Mouse (Mus musculus) heart, postnatal 25 days (tissue): ENCODE measurements around the gene Mrps17. TPM values are rescaled to one million over a fixed set of nuclear protein-coding genes. Genes with fewer than 3 reads are reported as not detected.
"Not testable (repeated sequence)": the region's sequence is repeated elsewhere in the genome, so short reads cannot be mapped to it uniquely, and the experiment has no call there.

Experiments used
- DNase-seq: peaks from one replicate; pipeline ENCODE4 v3.0.0; 2022; ENCODE audit warnings: low spot score
- intact Hi-C: fragments of 180-260 bp; cut with DNase I; formaldehyde crosslinking; loops from one replicate; pipeline ENCODE4 v1.15.1; 2025
- total RNA-seq, 2 experiments: library from RNA; stranded (reverse); gene quantifications; 2 replicates each; pipeline ENCODE4 v1.2.3; 2021

Gene Mrps17
- 10 to 100 TPM; 78.7 to 99.2 TPM for total RNA-seq

- peak; percentile 87 for DNase-seq
- intact Hi-C loops: loop anchor here (1.0 kb wide), 1 partner anchor 9 kb away; no protein-coding TSS in a partner anchor
Measured at GRCm38 (mm10) chr5:129715326-129715861, at the start of gene Mrps17. Gene Mrps17 (plus strand): TSS chr5:129715497.

DNA sequence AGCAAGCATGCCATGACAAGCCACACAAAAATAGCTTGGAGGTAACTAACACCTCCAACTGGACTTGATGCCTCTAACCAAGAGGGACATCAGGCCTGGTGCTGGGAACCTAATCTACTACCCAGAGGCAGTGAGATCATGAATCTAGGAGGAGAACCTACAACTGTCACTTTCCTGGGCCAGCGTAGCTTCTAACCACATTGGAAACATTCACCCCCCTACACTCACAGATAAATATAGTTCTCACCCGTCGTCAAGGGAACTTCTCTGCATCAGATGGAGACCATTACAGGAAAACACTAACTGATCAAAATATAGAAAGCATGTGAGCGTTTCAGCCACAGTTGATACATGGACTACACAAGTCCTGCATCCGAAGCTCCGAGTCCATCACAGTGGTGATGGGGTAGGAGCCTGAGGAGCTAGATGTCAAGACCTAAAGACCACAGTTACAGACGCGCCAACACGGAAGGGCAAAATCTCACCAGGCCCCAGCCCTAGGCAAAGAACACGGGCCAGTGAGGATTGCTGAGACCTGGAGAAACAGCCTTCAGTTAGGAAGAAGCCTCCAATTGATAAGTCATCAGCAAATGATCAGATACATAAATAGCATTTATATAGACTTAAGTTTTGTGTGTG, 48.9 kb upstream of the Mrps17 start:
- DNase-seq: no peak
- intact Hi-C loops: no loop called here

- DNase-seq: no peak
- intact Hi-C loops: no loop called here
Measured at GRCm38 (mm10) chr5:129667851-129668250, 47.4 kb upstream of the Mrps17 start.

- intact Hi-C loops: loop anchor here (2.0 to 5.0 kb wide), 2 partner anchors 43 to 217 kb away; partner anchors contain the start of gene Chchd2
- no peak for DNase-seq
Measured at GRCm38 (mm10) chr5:129669453-129670035, 45.8 kb upstream of the Mrps17 start.

DNA sequence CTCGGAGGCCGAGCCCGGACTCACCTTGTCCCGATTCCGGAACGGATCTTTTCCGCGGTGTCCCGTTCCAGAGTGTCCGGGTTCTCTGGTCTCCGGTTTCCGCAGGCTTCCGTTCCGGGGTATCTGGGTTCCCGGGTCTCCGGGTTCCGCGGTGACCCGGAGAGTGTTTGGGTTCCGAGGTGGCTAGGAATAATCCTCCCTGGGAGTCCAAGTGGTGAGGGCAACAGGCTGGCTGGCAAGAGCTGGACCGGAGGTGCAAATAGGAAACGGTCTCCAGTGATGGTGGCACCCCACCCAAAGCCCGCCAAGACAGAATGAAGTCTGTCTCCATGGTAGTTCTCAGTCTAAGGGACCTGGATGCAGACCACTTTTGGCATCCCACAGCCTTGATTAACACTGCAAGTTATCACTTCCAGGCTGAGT, 45.2 kb upstream of the Mrps17 start, which contains the start of gene Zfp11:
Gene Zfp11, minus strand, starts transcription at position 64 of the 423 bp plus-strand sequence.
- peak; percentile 53 for DNase-seq
- intact Hi-C loops: loop anchor here (2.0 to 5.0 kb wide), 2 partner anchors 42 to 217 kb away; partner anchors contain the start of gene Chchd2

GRCm38 (mm10) chr5:129685141-129685540, 30.2 kb upstream of the Mrps17 start:
- DNase-seq, intact Hi-C loops: not testable (repeated sequence)

DNA sequence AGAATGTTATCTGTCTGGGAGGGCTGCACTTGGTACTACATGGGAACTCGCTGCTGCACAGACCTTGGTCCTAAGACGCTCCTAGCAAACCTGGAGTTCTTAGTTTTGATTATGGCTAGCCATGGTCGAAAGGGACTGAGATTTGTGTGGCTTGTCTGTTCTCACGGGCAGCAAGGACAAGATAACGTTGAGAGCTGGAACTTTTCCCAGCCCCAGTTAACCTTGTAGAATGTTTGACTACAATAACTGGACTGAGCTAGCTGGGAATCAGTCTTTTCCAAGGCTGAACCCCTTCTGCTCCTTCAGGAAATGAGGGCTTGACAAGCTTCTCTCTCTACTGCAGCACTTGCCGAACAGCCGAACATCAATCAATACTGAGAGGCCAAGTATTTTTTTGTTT, 27.7 kb upstream of the Mrps17 start:
- DNase-seq: no peak
- intact Hi-C loops: no loop called here

GRCm38 (mm10) chr5:129690528-129690927, 24.8 kb upstream of the Mrps17 start:
- no peak for DNase-seq
- intact Hi-C loops: no loop called here

DNA sequence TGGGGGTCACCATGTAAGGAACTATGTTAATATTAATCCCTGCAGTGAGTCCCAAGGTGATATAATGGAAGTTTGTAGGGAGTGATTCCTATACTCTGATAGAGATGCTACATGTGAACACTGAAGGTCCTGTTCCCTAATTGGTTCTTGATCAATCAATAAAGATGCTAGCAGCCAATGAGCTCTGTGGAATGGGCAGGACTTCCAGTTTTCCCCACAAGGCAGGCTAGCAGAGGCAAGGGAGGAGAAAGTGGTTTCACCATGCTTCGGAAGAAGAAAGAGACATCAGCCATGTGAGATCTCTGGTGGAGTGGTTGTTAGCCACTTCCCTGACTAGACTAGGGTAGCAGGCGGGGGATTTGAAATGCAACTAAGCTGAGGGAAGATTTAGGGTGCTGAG, 14.8 kb upstream of the Mrps17 start:
- intact Hi-C loops: no loop called here
- no peak for DNase-seq

GRCm38 (mm10) chr5:129701706-129702105, 13.6 kb upstream of the Mrps17 start:
- intact Hi-C loops: no loop called here
- DNase-seq: no peak

DNA sequence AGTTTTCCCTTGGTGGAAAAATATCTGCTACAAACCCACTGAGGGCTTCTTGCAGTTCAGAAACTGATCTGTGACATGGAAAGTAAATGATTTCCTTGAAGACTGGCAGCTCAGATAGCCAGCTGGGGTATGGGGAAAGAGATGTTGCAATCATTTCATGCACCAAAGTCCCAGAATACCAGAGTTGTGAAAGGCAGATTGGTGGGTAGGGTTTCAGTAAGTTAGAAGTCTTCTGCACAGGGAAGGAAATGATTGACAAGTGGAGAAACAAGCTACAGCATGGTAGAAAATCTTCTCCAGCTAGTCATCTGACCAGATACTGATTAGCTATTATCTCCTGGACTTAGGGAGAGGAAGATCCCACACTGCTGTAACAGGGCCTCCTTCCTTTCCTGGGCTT, 11.9 kb upstream of the Mrps17 start:
- DNase-seq: no peak
- intact Hi-C loops: no loop called here

GRCm38 (mm10) chr5:129708412-129708811, 6.9 kb upstream of the Mrps17 start, which contains the start of gene Sept14:
Gene Sept14 (minus strand): TSS chr5:129708512.
- no peak for DNase-seq
- intact Hi-C loops: no loop called here

GRCm38 (mm10) chr5:129717016-129717415, 1.7 kb downstream of the Mrps17 start:
- DNase-seq: no peak
- intact Hi-C loops: no loop called here

- no peak for DNase-seq
- intact Hi-C loops: loop anchor here (5.0 kb wide), 1 partner anchor 108 kb away; no protein-coding TSS in a partner anchor
Measured at GRCm38 (mm10) chr5:129720176-129720575, 4.9 kb downstream of the Mrps17 start.

DNA sequence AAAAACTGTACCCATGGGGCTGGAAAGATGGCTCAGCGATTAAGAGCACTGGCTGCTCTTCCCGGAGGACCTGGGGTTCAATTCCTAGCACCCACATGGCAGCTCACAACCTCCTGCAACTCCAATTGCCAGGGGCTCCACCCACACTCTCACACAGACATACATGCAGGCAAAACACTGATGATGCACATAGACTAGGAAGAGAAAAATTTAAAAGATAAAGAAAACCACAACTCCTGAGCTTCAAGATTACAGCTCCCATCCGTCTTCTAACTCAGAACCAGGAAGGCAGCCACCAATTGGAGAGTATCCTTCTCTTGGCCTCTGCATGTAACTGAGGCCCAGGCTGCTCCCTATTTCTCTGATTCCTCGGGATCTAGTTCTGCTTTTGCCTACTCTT, 9.0 kb downstream of the Mrps17 start:
- no peak for DNase-seq
- intact Hi-C loops: loop anchor here (1.0 to 5.0 kb wide), 2 partner anchors 9 to 112 kb away; partner anchors contain the start of gene Mrps17

DNA sequence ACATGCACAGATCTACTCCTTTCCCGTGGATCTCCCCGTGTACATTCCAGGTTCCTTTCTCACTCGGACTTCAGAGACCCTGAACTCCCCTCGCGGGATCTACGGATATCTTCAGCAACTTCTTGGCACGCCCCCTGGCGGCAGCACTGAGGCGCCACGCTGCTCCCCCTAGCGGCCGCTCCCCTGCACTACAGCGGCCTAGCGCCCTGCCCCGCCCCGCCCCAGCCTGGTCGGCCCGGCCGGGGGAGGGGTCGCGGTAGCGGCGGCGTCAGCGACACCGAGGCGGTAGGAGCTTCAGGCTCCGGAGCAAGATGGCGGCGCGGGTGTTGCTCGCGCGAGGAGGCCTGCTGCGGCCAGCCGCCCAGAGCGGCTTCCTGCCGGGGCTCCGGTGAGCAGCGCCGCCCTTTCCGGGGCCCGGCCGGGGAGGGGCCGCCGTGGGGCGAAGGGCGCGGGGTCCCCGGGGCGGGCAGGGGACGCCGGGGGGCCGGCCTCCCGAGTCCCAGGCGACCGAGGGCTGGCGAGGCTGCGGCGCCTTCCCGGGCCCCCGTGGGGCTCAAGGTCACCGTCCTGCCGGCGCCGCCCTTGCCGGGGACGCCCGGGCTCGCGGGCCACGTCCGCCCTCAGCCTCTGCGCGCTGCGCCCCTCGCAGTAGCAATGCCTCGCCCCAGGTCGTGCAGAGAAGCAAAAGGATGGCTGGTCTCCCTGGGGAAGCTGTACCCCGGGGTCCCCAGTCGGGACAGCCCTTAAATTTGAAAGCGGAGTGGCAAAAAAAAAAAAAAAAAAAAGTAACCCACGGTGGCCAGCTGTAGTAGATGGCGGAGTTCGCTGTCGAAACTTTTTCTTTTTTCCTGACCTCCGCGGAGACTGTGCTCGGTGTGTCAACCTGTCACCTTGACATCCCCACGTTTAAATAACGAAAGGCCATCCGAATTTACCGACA, 9.8 kb downstream of the Mrps17 start, which contains the start of gene Nipsnap2:
Gene Nipsnap2, plus strand, starts transcription at position 230 of the 940 bp plus-strand sequence.
- peak; percentile 89 for DNase-seq
- intact Hi-C loops: loop anchor here (1.0 to 5.0 kb wide), 2 partner anchors 10 to 113 kb away; partner anchors contain the start of gene Mrps17

DNA sequence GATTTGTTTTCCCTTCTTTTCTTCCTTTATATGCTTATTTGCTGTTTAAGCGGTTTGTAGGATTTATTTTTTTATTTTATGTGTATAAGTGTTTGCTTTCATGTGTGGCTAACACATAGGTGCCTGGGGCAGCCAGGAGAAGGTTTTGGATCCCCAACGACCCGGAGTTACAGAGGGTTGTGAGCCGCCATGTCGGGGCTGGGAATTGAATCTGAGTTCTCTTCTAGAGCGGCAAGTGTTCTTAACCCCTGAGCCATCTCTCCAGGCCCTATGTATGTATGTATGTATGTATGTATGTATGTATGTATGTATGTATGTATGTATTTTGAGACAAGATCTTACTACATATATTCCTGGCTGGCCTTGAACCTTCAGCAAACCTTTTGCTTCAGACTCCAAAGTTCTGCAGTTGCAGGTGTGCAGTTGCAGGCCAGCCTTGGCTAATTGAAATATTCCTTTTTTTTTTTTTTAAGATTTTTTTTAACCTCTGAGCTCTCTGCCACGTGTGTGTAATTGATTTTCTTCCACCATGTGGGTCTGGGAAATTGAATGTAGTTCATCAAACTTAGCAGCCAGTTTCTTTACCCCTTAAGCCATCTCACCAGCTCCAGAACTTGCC, 10.6 kb downstream of the Mrps17 start:
- DNase-seq: no peak
- intact Hi-C loops: loop anchor here (2.0 kb wide), 1 partner anchor 59 kb away; no protein-coding TSS in a partner anchor

DNA sequence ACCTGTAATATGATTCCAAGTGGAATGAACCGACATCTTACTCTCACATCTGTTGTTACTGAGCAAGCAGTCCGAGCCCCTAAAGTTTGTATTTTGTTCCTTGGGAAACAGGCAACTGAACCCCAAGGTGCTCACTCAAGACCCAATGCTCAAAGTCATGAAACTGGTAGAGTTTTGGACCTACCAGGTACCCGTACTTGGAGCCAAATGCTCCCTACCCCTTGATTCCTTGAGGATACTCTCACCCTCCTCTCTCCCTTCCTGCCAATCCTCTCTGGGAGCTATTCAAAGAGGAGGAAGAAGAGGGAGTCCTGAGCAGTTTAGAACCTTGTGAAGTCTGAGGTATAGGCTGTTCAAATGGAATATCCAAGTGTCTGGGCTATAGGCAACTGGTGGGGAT, 11.5 kb downstream of the Mrps17 start:
- intact Hi-C loops: loop anchor here (2.0 kb wide), 1 partner anchor 58 kb away; no protein-coding TSS in a partner anchor
- DNase-seq: no peak

- intact Hi-C loops: no loop called here
- DNase-seq: no peak
Measured at GRCm38 (mm10) chr5:129729286-129729685, 14.0 kb downstream of the Mrps17 start.
